Mouse (Mus musculus) megakaryocyte-erythroid progenitor cell, adult 5-6 weeks (primary cell): ENCODE measurements around the gene Anapc16. TPM values are rescaled to one million over a fixed set of nuclear protein-coding genes. Genes with fewer than 3 reads are reported as not detected.

Experiments used
- total RNA-seq, 2 experiments: library from RNA; stranded (forward) in 1 of 2; stranded (reverse) in 1 of 2; fragments of 200-1000, 215-1000 nt in 1 of 2; fragments of >200 nt in 1 of 2; fragmentation: Nextera tagmentation in 1 of 2; gene quantifications; 2 replicates each; pipeline ENCODE4 v1.2.3; 2014 to 2017

Anapc16 gene
- total RNA-seq, 2 experiments from 2014 or later, result 43.2 to 59.5 TPM

Other genes starting within 250 kb of the Anapc16 start
- gene Dnajb12, start 123.6 kb downstream of the Anapc16 start, total RNA-seq (2014; fragmentation: Nextera tagmentation), result 27.1 and 35.8 TPM in 2 replicates
- gene Dnajb12, start 123.6 kb downstream of the Anapc16 start, total RNA-seq (2017), result 15.1 and 27.7 TPM in 2 replicates
- 2.0 and 3.0 TPM in 2 replicates for gene Ddit4, start 51.3 kb downstream of the Anapc16 start, total RNA-seq (2014; fragmentation: Nextera tagmentation)
- 2.0 and 4.4 TPM in 2 replicates for gene Ddit4, start 51.3 kb downstream of the Anapc16 start, total RNA-seq (2017)
- 30.8 and 36.1 TPM in 2 replicates for gene Ascc1, start 330 bp downstream of the Anapc16 start, total RNA-seq (2014; fragmentation: Nextera tagmentation)
- 34.3 and 34.7 TPM in 2 replicates for gene Ascc1, start 330 bp downstream of the Anapc16 start, total RNA-seq (2017)
- 0.11 and 0.57 TPM in 2 replicates for gene Spock2, start 103.1 kb upstream of the Anapc16 start, total RNA-seq (2014; fragmentation: Nextera tagmentation)
- gene Spock2, start 103.1 kb upstream of the Anapc16 start, total RNA-seq (2017), result 0.15 and 0.33 TPM in 2 replicates
- gene Chst3, start 216.1 kb upstream of the Anapc16 start, total RNA-seq (2014; fragmentation: Nextera tagmentation), result 0.40 and 5.4 TPM in 2 replicates
- gene Chst3, start 216.1 kb upstream of the Anapc16 start, total RNA-seq (2017), result 0.11 TPM in 1 of 2 replicates, not detected in the other